Mouse (Mus musculus) hindbrain, embryonic 12.5 days (tissue): ENCODE data around the gene Cfc1. TPM values are rescaled to one million over a fixed set of nuclear protein-coding genes. Genes with fewer than 3 reads are reported as not detected.
"Not testable (repeated sequence)": the region's sequence is repeated elsewhere in the genome, so short reads cannot be mapped to it uniquely, and the experiment has no call there.

Experiments used
- ATAC-seq: fragments of 200-750 bp; cut with Nextera tagmentation; 2 replicates; pipeline ENCODE4 v1.8.0; 2017; ENCODE audit warnings: moderate TSS enrichment; ENCODE audit not compliant: low FRiP score
- H3K27ac ChIP-seq: fragments of 300-500 bp; sonication (generic); 2 replicates; pipeline ENCODE4 v1.5.1; 2016; ENCODE audit warnings: mild to moderate bottlenecking
- H3K27me3 ChIP-seq: fragments of 300-500 bp; sonication (generic); 2 replicates; pipeline ENCODE4 v1.6.1; 2016; ENCODE audit warnings: mild to moderate bottlenecking
- H3K36me3 ChIP-seq: fragments of 300-500 bp; sonication (generic); 2 replicates; pipeline ENCODE4 v1.6.1; 2016; ENCODE audit warnings: mild to moderate bottlenecking
- H3K4me1 ChIP-seq: fragments of 300-500 bp; sonication (generic); 2 replicates; pipeline ENCODE4 v1.6.1; 2016
- H3K4me2 ChIP-seq: fragments of 300-500 bp; sonication (generic); replicated peaks from 2 replicates; pipeline ENCODE4 v1.6.1; 2016; ENCODE audit warnings: mild to moderate bottlenecking
- H3K4me3 ChIP-seq: fragments of 300-500 bp; sonication (generic); 2 replicates; pipeline ENCODE4 v1.5.1; 2016; ENCODE audit warnings: mild to moderate bottlenecking
- H3K9ac ChIP-seq: fragments of 300-500 bp; sonication (generic); 2 replicates; pipeline ENCODE4 v1.6.1; 2016; ENCODE audit warnings: mild to moderate bottlenecking, moderate library complexity
- H3K9me3 ChIP-seq: fragments of 300-500 bp; sonication (generic); replicated peaks from 2 replicates; pipeline ENCODE4 v1.6.1; 2016; ENCODE audit warnings: mild to moderate bottlenecking
- WGBS: fragments of 180-500 bp; shearing (Covaris S2); methylation state at CpG from one replicate; pipeline ENCODE4 v1.1.7; 2016; 5-methylcytosine and 5-hydroxymethylcytosine counted together
- polyA plus RNA-seq: library from polyadenylated mRNA; unstranded; fragments of >200 nt; fragmentation: Nextera tagmentation; extraction: Ambion mirVana; gene quantifications from 2 replicates; pipeline ENCODE4 v1.2.1, GENCODE M21; 2016

The Cfc1 gene
- polyA plus RNA-seq, 1 experiment from 2014 or later: not detected

- not testable (repeated sequence) for H3K4me3 ChIP-seq, ATAC-seq, H3K4me1 ChIP-seq, H3K27ac ChIP-seq, H3K9me3 ChIP-seq, H3K27me3 ChIP-seq, H3K36me3 ChIP-seq, H3K9ac ChIP-seq, H3K4me2 ChIP-seq
- 78% methylated on average over 6 of the region's 6 CpGs for WGBS
Measured at GRCm38 (mm10) chr1:34517297-34517696, 18.2 kb upstream of the Cfc1 start.

- not testable (repeated sequence) for H3K4me2 ChIP-seq, H3K4me3 ChIP-seq, H3K27me3 ChIP-seq, H3K9me3 ChIP-seq, H3K36me3 ChIP-seq, H3K27ac ChIP-seq, ATAC-seq, H3K9ac ChIP-seq, H3K4me1 ChIP-seq
- WGBS: 71% methylated on average over 1 of the region's 1 CpGs
Measured at GRCm38 (mm10) chr1:34517797-34518196, 17.7 kb upstream of the Cfc1 start.

- Histone ChIP-seq H3K9ac (no peak overlapping the region), H3K36me3 (no peaks in the 10 kb centered on the region), H3K4me1 (no peaks in the 10 kb centered on the region), H3K4me2 (no peak overlapping the region), H3K4me3 (no peak overlapping the region), H3K27ac (no peak overlapping the region), H3K9me3 (no peaks in the 10 kb centered on the region), H3K27me3 (no peaks in the 10 kb centered on the region)
- no peak for ATAC-seq
- WGBS: 94% methylated on average over 1 of the region's 1 CpGs
Measured at GRCm38 (mm10) chr1:34518259-34518658, 17.2 kb upstream of the Cfc1 start.

- WGBS: 89% methylated on average over 6 of the region's 6 CpGs
Measured at GRCm38 (mm10) chr1:34522205-34522849, 13.1 kb upstream of the Cfc1 start.

GRCm38 (mm10) chr1:34522850-34523244 lies 12.6 kb upstream of the Cfc1 start:
- H3K4me2 ChIP-seq: no peak overlapping the region
- H3K27me3 ChIP-seq: no peaks in the 10 kb centered on the region
- H3K4me3 ChIP-seq: no peak overlapping the region
- no peak for ATAC-seq
- no peak overlapping the region for H3K27ac ChIP-seq
- no peak overlapping the region for H3K9ac ChIP-seq
- H3K9me3 ChIP-seq: no peaks in the 10 kb centered on the region
- H3K36me3 ChIP-seq: no peaks in the 10 kb centered on the region
- no peaks in the 10 kb centered on the region for H3K4me1 ChIP-seq
- 85% methylated on average over 3 of the region's 3 CpGs for WGBS

More at GRCm38 (mm10) chr1:34522205-34522849, 13.1 kb upstream of the Cfc1 start:
- Histone ChIP-seq H3K9me3 (no peaks in the 10 kb centered on the region), H3K4me2 (no peak overlapping the region), H3K4me3 (no peak overlapping the region), H3K27me3 (no peaks in the 10 kb centered on the region), H3K27ac (no peak overlapping the region), H3K9ac (no peak overlapping the region), H3K36me3 (no peaks in the 10 kb centered on the region), H3K4me1 (no peaks in the 10 kb centered on the region)
- no peak for ATAC-seq

GRCm38 (mm10) chr1:34523647-34524046 lies 11.8 kb upstream of the Cfc1 start:
- Histone ChIP-seq H3K4me3 (no peak overlapping the region), H3K9ac (no peak overlapping the region), H3K27me3 (no peaks in the 10 kb centered on the region), H3K9me3 (no peaks in the 10 kb centered on the region), H3K36me3 (no peaks in the 10 kb centered on the region), H3K4me1 (no peaks in the 10 kb centered on the region), H3K27ac (no peak overlapping the region), H3K4me2 (no peak overlapping the region)
- WGBS: 86% methylated on average over 3 of the region's 3 CpGs
- ATAC-seq: no peak

GRCm38 (mm10) chr1:34534574-34534973 lies 874 bp upstream of the Cfc1 start:
- not testable (repeated sequence) for H3K9ac ChIP-seq, H3K4me2 ChIP-seq, H3K36me3 ChIP-seq, H3K27ac ChIP-seq, H3K9me3 ChIP-seq, H3K4me3 ChIP-seq, ATAC-seq
- 54% methylated on average over 3 of the region's 3 CpGs for WGBS
- peaks cover 39% of the 10 kb centered on the region for H3K27me3 ChIP-seq
- H3K4me1 ChIP-seq: peaks cover 12% of the 10 kb centered on the region

GRCm38 (mm10) chr1:34536291-34536766 lies 881 bp downstream of the Cfc1 start:
- no peak overlapping the region for H3K27ac ChIP-seq
- peaks cover 39% of the 10 kb centered on the region for H3K27me3 ChIP-seq
- 1% methylated on average over 14 of the region's 14 CpGs for WGBS
- no peak for ATAC-seq
- H3K36me3 ChIP-seq: no peaks in the 10 kb centered on the region
- peak overlapping the region; percentile 35 for H3K4me2 ChIP-seq
- no peak overlapping the region for H3K9ac ChIP-seq
- H3K9me3 ChIP-seq: no peaks in the 10 kb centered on the region
- no peak overlapping the region for H3K4me3 ChIP-seq
- H3K4me1 ChIP-seq: peaks cover 12% of the 10 kb centered on the region

GRCm38 (mm10) chr1:34536767-34537485 lies 1.5 kb downstream of the Cfc1 start:
- WGBS: 4% methylated on average over 16 of the region's 16 CpGs
- ATAC-seq: no peak
- Histone ChIP-seq H3K9me3 (no peaks in the 10 kb centered on the region), H3K4me2 (peak overlapping the region; percentile 35), H3K4me1 (peaks cover 12% of the 10 kb centered on the region), H3K27ac (no peak overlapping the region), H3K4me3 (peak overlapping the region; percentile 15; the same call in 1 of the 2 replicates), H3K27me3 (peaks cover 39% of the 10 kb centered on the region), H3K9ac (no peak overlapping the region), H3K36me3 (no peaks in the 10 kb centered on the region)

- H3K27ac ChIP-seq: no peak overlapping the region
- no peak overlapping the region for H3K9ac ChIP-seq
- no peak overlapping the region for H3K4me3 ChIP-seq
- no peaks in the 10 kb centered on the region for H3K36me3 ChIP-seq
- H3K9me3 ChIP-seq: no peaks in the 10 kb centered on the region
- H3K4me1 ChIP-seq: no peaks in the 10 kb centered on the region
- WGBS: 91% methylated on average over 1 of the region's 1 CpGs
- no peak for ATAC-seq
- no peaks in the 10 kb centered on the region for H3K27me3 ChIP-seq
- no peak overlapping the region for H3K4me2 ChIP-seq
Measured at GRCm38 (mm10) chr1:34547074-34547473, 11.6 kb downstream of the Cfc1 start.

GRCm38 (mm10) chr1:34553690-34554089 lies 18.2 kb downstream of the Cfc1 start:
- Histone ChIP-seq H3K9me3 (no peaks in the 10 kb centered on the region), H3K4me1 (no peaks in the 10 kb centered on the region), H3K27ac (no peak overlapping the region), H3K9ac (no peak overlapping the region), H3K4me2 (no peak overlapping the region), H3K27me3 (no peaks in the 10 kb centered on the region), H3K36me3 (no peaks in the 10 kb centered on the region), H3K4me3 (no peak overlapping the region)
- no peak for ATAC-seq
- WGBS: 94% methylated on average over 1 of the region's 1 CpGs

- H3K9ac ChIP-seq: no peak overlapping the region
- H3K4me3 ChIP-seq: no peak overlapping the region
- H3K4me2 ChIP-seq: no peak overlapping the region
- 84% methylated on average over 7 of the region's 7 CpGs for WGBS
- H3K9me3 ChIP-seq: no peaks in the 10 kb centered on the region
- no peaks in the 10 kb centered on the region for H3K36me3 ChIP-seq
- H3K27ac ChIP-seq: no peak overlapping the region
- H3K4me1 ChIP-seq: no peaks in the 10 kb centered on the region
- ATAC-seq: no peak
- no peaks in the 10 kb centered on the region for H3K27me3 ChIP-seq
Measured at GRCm38 (mm10) chr1:34554275-34554674, 18.8 kb downstream of the Cfc1 start.

- Histone ChIP-seq H3K27me3 (no peaks in the 10 kb centered on the region), H3K27ac (no peak within 1 kb of the TSS), H3K9me3 (no peaks in the 10 kb centered on the region), H3K4me1 (no peaks in the 10 kb centered on the region), H3K4me2 (no peak within 1 kb of the TSS), H3K36me3 (no peaks in the 10 kb centered on the region), H3K4me3 (no peak within 1 kb of the TSS), H3K9ac (no peak within 1 kb of the TSS)
- WGBS: 87% methylated on average over 15 of the region's 15 CpGs
- no peak for ATAC-seq
Measured at GRCm38 (mm10) chr1:34560843-34561242, 25.4 kb downstream of the Cfc1 start, which contains the start of gene Prss40. Gene Prss40 (minus strand): TSS chr1:34560943.
